Mouse (Mus musculus): ENCODE data around the gene Hecw1.

- TF ChIP-seq POLR2A (IDR thresholded peaks at IDR 0.05; ENCODE audit: borderline replicate concordance, extremely low read depth, low read depth, low read length) (no peak), CTCF (IDR thresholded peaks at IDR 0.05; ENCODE audit: insufficient read depth, low read length) (no peak)
These were observed 711 bp downstream of the Hecw1 start for GRCm38 (mm10) chr13:14522128-14522905.

All from lung, adult 2 months (tissue).